Mouse (Mus musculus) 3T3-L1 (cell line): ENCODE measurements at regions not wholly inside any gene's neighbourhood (a gene's known extent, or its start where the extent isn't known, plus 50 kb on each side); places are given as distances from the start of the nearest gene placed in this dataset.
A peak's percentile ranks its signal among the peaks of the same experiment; 100 is the strongest.

Experiments
- DNase-seq: peaks from one replicate; pipeline ENCODE4 v3.0.0-alpha.2; 2015; ENCODE audit warnings: low read depth, low spot score

GRCm38 (mm10) chr3:147442925-147443690 is 590.9 kb downstream of the Ttll7 start:
- DNase-seq = no peak

DNA sequence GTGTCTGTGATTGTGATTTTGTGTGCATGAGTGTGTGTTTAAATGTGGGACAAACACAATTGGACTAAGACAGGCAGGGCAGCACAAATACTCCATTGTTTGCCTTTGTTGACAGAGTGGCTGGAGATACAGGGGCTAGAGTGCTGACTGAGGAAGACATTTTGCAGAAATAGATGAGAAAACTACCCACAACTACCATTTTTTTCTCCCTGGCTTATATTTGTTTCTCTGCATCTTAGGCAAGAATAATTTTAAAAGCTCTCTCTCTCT is 591.5 kb downstream of the Ttll7 start:
- no peak for DNase-seq

GRCm38 (mm10) chr3:147444005-147444763 is 592.0 kb downstream of the Ttll7 start:
- DNase-seq = no peak

DNA sequence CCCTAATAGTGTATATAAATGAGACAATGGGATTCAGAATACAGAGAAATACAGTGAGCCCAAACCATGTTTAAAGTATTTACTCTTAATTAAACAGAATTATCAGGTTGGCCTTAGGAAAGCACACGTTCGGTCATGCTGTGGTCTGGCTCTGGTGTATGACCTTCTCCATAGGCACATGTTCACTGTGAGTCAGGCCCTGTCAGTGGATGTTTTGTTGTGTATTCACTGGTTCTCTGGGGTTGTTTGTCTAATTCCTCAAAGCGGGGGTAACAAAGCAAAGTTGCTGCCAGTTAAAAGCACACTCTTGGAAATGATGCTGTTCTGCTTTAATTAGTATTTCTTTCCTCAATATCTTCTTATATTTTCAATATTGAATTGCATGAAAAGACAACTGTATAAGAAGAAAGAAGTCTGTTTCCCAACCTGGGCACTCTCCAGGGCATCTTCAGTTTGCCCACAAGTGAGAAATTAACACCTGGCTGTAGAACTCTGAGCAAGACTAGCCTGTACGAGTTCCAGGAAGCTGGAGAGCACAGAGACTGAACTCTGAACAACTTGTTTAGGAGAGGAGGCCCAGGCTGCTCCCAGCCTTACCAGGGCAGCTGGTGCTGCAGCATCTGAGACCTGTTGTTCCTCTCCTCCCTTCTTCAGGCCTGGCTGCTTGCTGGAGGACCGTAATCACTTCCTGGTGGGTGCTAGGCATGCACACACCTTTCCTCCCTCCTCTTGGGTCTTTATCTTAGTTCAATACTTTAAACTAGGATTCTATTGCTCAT is 593.1 kb downstream of the Ttll7 start:
- DNase-seq = peak; percentile 58

DNA sequence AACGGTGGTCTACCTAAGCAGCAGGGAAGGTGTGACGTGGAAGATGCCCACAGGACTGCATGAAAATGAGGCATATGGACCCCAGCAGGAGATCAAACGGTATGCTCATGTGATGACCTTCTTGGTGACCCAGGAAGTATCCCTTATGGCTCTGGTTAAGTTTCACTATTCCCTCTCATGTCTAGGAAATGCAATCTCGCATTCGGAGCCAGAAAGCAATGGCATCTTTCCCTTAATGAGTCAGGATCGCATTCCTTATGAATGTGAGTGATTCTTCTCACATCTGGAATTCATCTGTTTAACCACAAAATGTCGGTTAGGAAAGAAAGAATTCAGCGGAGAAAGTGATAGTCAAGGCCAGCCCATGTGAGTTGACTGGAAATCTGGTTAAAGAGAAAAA is 593.7 kb downstream of the Ttll7 start:
- DNase-seq = peak; percentile 99

- DNase-seq = no peak
These were observed 600.0 kb downstream of the Ttll7 start for GRCm38 (mm10) chr3:147452176-147452575.

- DNase-seq = no peak
These were observed 603.2 kb downstream of the Ttll7 start for GRCm38 (mm10) chr3:147455383-147455782.

- DNase-seq = no peak
These were observed 604.1 kb downstream of the Ttll7 start for GRCm38 (mm10) chr3:147456294-147456693.

DNA sequence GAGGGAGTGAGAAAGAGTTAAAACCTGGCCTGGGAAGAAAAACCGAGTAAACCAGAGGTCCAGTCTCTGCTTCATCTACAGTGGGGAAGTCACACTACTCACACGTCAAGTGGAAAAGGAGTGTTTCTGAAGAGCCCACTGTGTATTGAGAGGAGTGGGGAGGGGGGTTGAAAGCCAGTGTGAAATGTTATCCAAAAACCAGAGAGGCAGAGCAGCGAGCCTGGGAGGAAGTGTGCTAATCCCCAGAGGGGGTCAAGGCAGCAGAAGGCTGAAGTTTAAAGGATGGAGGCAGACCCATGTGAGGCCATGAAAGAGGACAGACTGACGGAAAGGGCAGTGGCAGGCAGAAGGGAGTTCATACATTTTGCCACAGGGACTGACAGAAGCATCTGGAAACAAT is 605.9 kb downstream of the Ttll7 start:
- peak; percentile 20 for DNase-seq

DNA sequence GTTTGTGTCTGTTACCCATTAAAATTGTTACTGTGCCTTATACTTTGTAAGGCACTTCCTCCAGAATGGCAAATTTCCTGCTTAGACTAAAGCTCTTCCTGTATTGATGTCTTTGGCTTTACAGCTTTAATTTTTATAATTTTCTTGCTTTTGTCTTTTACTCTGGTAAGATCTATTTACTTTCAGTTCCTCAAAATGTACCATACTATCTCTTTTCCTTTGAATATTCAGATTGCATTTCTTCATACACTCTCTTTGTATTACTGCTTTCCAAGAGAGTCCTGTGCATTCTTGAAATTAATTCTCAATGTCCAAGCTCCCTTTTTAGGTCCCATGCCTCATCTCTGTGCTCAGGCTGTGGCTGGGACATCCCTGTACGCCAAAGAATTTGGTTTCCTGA is 627.7 kb downstream of the Ttll7 start:
- DNase-seq = no peak
